In genomic region chrX:103555041-103555986, GRCm38 (mm10) we compare ENCODE assay signal across 8 mouse cellular contexts.
DNase-seq lines count a peak whose midpoint lies in the region; ATAC-seq lines count a peak whose summit lies in the region.
"Not testable (repeated sequence)": the region's sequence is repeated elsewhere in the genome, so short reads cannot be mapped to it uniquely, and the experiment has no call there.

No protein-coding gene starts in this region.

- peak; percentile 67 for DNase-seq in brain, adult 2 months (ENCODE audit: low read depth, low spot score)
- peak; percentile 61 for DNase-seq in telencephalon, adult 2 months (ENCODE audit: low read depth, low spot score)

- H3K4me1 ChIP-seq in forebrain, embryonic 12.5 days: peaks cover 32% of the 10 kb centered on the region
- peaks cover 20% of the 10 kb centered on the region for H3K4me1 ChIP-seq in heart, embryonic 16.5 days (ENCODE audit: control insufficient read depth, insufficient read depth, low read length)
- peaks cover 11% of the 10 kb centered on the region; the same call in 1 of the 2 replicates for H3K4me1 ChIP-seq in kidney, embryonic 16.5 days (ENCODE audit: insufficient read depth, low read length)
- H3K4me1 ChIP-seq in limb, embryonic 15.5 days; neural tube, embryonic 12.5 days: not testable (repeated sequence)

- peak; percentile 98 for ATAC-seq in forebrain, embryonic 12.5 days (ENCODE audit: low FRiP score)
- peak; percentile 81 for ATAC-seq in heart, embryonic 16.5 days (replicated peaks; ENCODE audit: extremely low read depth, insufficient read depth, low FRiP score)
- peak; percentile 91 for ATAC-seq in kidney, embryonic 16.5 days (ENCODE audit: low FRiP score, low TSS enrichment)
- peak; percentile 67; the same call in 1 of the 2 replicates for ATAC-seq in limb, embryonic 15.5 days (ENCODE audit: insufficient number of reproducible peaks, low FRiP score, low TSS enrichment, low read depth)
- ATAC-seq in neural tube, embryonic 12.5 days (ENCODE audit: low FRiP score, low read depth): peak; percentile 97

- not testable (repeated sequence) for H3K79me2 ChIP-seq in macrophage (ENCODE audit: inconsistent target)

- H3K9ac ChIP-seq in forebrain, embryonic 12.5 days; heart, embryonic 16.5 days (ENCODE audit: low read length); kidney, embryonic 16.5 days (replicated peaks; ENCODE audit: low read length); limb, embryonic 15.5 days; neural tube, embryonic 12.5 days: not testable (repeated sequence)

- H3K27me3 ChIP-seq in forebrain, embryonic 12.5 days; heart, embryonic 16.5 days (ENCODE audit: control insufficient read depth, insufficient read depth, low read length); kidney, embryonic 16.5 days (ENCODE audit: insufficient read depth, low read length); limb, embryonic 15.5 days; neural tube, embryonic 12.5 days (replicated peaks): not testable (repeated sequence)

- 13% methylated on average over 4 of the region's 5 CpGs for WGBS in forebrain, embryonic 12.5 days
- 22% methylated on average over 4 of the region's 5 CpGs for WGBS in heart, embryonic 16.5 days
- 43% methylated on average over 4 of the region's 5 CpGs for WGBS in kidney, embryonic 16.5 days
- 42% methylated on average over 4 of the region's 5 CpGs for WGBS in limb, embryonic 15.5 days
- WGBS in macrophage (ENCODE audit: missing documents): 100% methylated on average over 1 of the region's 5 CpGs
- 18% methylated on average over 5 of the region's 5 CpGs for WGBS in neural tube, embryonic 12.5 days

- H3K27ac ChIP-seq in forebrain, embryonic 12.5 days: peak overlapping the region; percentile 93
- not testable (repeated sequence) for H3K27ac ChIP-seq in heart, embryonic 16.5 days (ENCODE audit: low read length); kidney, embryonic 16.5 days (ENCODE audit: low read length); limb, embryonic 15.5 days
- H3K27ac ChIP-seq in macrophage: peak overlapping the region; percentile 74
- H3K27ac ChIP-seq in neural tube, embryonic 12.5 days: peak overlapping the region; percentile 26; the same call in 1 of the 2 replicates

- not testable (repeated sequence) for H3K4me2 ChIP-seq in forebrain, embryonic 12.5 days; heart, embryonic 16.5 days (ENCODE audit: low read depth, low read length); kidney, embryonic 16.5 days (replicated peaks; ENCODE audit: low read depth, low read length); limb, embryonic 15.5 days; neural tube, embryonic 12.5 days (replicated peaks)

- not testable (repeated sequence) for H3K36me3 ChIP-seq in forebrain, embryonic 12.5 days (replicated peaks); heart, embryonic 16.5 days (ENCODE audit: control insufficient read depth, insufficient read depth); kidney, embryonic 16.5 days (ENCODE audit: insufficient read depth, low read length); limb, embryonic 15.5 days; macrophage (ENCODE audit: inconsistent target); neural tube, embryonic 12.5 days

- not testable (repeated sequence) for H3K4me3 ChIP-seq in forebrain, embryonic 12.5 days (replicated peaks); heart, embryonic 16.5 days (ENCODE audit: low read length); kidney, embryonic 16.5 days (ENCODE audit: low read length); limb, embryonic 15.5 days; macrophage (ENCODE audit: inconsistent target); neural tube, embryonic 12.5 days

- H3K9me3 ChIP-seq in forebrain, embryonic 12.5 days; heart, embryonic 16.5 days (replicated peaks; ENCODE audit: control insufficient read depth, low read length); kidney, embryonic 16.5 days (ENCODE audit: low read length); limb, embryonic 15.5 days; neural tube, embryonic 12.5 days: not testable (repeated sequence)
